Mouse (Mus musculus): ENCODE results near the gene Olfr463.

Gene Olfr463

DNA sequence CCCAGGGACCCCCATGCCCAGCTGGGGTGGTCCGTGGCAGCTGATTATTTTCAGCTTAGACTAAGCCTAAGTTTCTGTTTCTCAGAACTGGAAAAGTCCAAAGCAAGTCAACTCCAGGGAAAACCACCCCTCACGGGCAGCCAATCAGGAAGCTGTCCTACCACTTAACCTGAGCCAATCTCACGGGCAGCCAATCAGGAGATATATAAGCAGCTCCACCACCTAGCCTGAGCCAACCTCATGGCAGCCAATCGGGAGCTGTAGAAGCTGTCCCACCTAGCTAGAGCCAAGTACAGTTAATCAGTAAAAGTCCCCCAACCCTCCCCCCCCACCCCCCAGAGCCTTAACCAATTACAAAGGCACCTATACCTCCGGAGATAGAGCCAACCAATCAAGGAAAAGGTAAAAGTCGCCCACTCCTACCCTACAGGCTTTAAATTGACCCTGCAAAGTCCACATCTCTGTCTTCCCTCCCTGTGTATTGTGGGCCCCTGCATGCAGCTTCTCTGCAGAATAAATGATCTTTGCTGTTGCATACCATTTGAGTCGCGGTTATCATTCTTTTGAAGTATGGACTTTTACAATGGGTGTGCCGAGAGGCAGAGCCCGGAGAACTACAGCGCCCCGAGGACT lies 50.1 kb downstream of the Olfr463 start:
- no peak for DNase-seq

All from cerebellum, postnatal 10 days (tissue).